Mouse (Mus musculus) intestine, postnatal 0 days (tissue): ENCODE results near the gene Slc5a11. TPM values are rescaled to one million over a fixed set of nuclear protein-coding genes. Genes with fewer than 3 reads are reported as not detected.
A peak's percentile ranks its signal among the peaks of the same experiment; 100 is the strongest.

Experiments
- ATAC-seq: fragments of 200-750 bp; cut with Nextera tagmentation; 2 replicates; pipeline ENCODE4 v1.8.0; 2017; ENCODE audit warnings: mild to moderate bottlenecking, moderate TSS enrichment, moderate library complexity
- H3K27ac ChIP-seq: fragments of 300-500 bp; sonication (generic); 2 replicates; pipeline ENCODE4 v1.5.1; 2014; ENCODE audit warnings: mild to moderate bottlenecking, low read depth, low read length, moderate library complexity
- H3K27me3 ChIP-seq: fragments of 300-500 bp; sonication (generic); replicated peaks from 2 replicates; pipeline ENCODE4 v1.6.1; 2014; ENCODE audit warnings: low read length, mixed read lengths; ENCODE audit not compliant: control insufficient read depth, insufficient read depth
- H3K36me3 ChIP-seq: fragments of 300-500 bp; sonication (generic); 2 replicates; pipeline ENCODE4 v1.6.1; 2014; ENCODE audit warnings: mild to moderate bottlenecking, moderate library complexity; ENCODE audit not compliant: control insufficient read depth, insufficient read depth
- H3K4me1 ChIP-seq: fragments of 300-500 bp; sonication (generic); replicated peaks from 2 replicates; pipeline ENCODE4 v1.6.1; 2014; ENCODE audit warnings: antibody characterized with exemption, low read length, mixed read lengths; ENCODE audit not compliant: control insufficient read depth, insufficient read depth
- H3K4me2 ChIP-seq: fragments of 300-500 bp; sonication (generic); replicated peaks from 2 replicates; pipeline ENCODE4 v1.6.1; 2014; ENCODE audit warnings: low read depth, mild to moderate bottlenecking, moderate library complexity
- H3K4me3 ChIP-seq: fragments of 300-500 bp; sonication (generic); 2 replicates; pipeline ENCODE4 v1.5.1; 2014; ENCODE audit warnings: low read depth, low read length
- H3K9ac ChIP-seq: fragments of 300-500 bp; sonication (generic); 2 replicates; pipeline ENCODE4 v1.6.1; 2014; ENCODE audit warnings: mild to moderate bottlenecking, low read depth, low read length
- H3K9me3 ChIP-seq: fragments of 300-500 bp; sonication (generic); 2 replicates; pipeline ENCODE4 v1.6.1; 2016; ENCODE audit warnings: mixed run types; ENCODE audit not compliant: control insufficient read depth
- CTCF ChIP-seq: sonication (generic); IDR thresholded peaks from 2 replicates; pipeline ENCODE4 v1.5.1; 2016; ENCODE audit warnings: low read depth, mild to moderate bottlenecking, control low read depth, antibody characterized with exemption, moderate library complexity
- WGBS: fragments of 180-500 bp; shearing (Covaris S2); extraction: QIAGEN DNeasy Blood & Tissue Kit; methylation state at CpG from one replicate; pipeline ENCODE4 v1.1.7; 2014; 5-methylcytosine and 5-hydroxymethylcytosine counted together
- polyA plus RNA-seq: library from polyadenylated mRNA; unstranded; fragments of >200 nt; fragmentation: Nextera tagmentation; extraction: Ambion mirVana; gene quantifications from 2 replicates; pipeline ENCODE4 v1.2.1, GENCODE M21; 2015

Gene Slc5a11
- polyA plus RNA-seq, 1 experiment from 2014 or later: 25.1 TPM

DNA sequence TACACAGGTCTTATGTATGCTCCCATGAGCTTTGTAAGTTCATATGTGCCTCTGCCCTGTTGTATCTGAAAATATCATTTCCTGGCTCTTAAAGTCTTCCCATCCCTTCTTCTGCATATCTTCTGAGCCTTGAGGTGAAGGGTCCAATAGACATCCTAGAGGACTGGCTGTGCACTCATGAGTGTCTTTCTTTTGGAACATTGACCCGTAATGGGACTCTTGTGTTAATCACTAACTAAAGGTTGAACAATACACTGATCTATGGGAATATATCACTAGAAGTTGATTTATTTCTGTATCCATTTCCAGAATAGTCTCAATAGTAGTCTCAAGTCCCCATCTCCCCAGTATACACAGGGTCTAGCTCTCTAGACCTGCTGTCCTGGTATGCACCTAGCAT, 29.7 kb upstream of the Slc5a11 start:
- Histone ChIP-seq H3K9ac (no peak overlapping the region), H3K4me2 (no peak overlapping the region), H3K4me1 (no peaks in the 10 kb centered on the region), H3K4me3 (no peak overlapping the region), H3K27me3 (no peaks in the 10 kb centered on the region), H3K9me3 (no peaks in the 10 kb centered on the region), H3K27ac (no peak overlapping the region), H3K36me3 (peaks cover 88% of the 10 kb centered on the region)
- TF ChIP-seq CTCF: no peak
- no peak for ATAC-seq
- WGBS: 56% methylated on average over 1 of the region's 1 CpGs

DNA sequence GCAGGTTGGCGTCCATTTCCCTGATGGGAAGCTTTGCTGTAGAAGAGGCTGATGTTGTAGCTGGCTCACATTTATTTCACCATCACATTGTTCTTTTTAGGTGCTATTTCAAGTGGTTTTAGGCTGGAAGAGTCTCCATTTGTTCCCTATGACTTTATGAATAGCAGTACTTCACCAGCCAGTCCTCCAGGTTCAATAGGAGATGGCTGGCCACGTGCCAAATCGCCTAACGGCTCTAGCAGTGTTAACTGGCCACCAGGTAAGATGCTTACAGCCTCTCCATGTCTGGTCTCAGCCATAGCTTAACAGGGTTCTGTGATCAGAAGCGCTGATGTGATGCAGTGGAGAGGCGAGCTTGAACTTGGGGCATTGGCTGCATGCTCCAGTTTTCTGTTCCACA, 28.1 kb upstream of the Slc5a11 start:
- no peak overlapping the region for H3K4me2 ChIP-seq
- no peak overlapping the region for H3K4me3 ChIP-seq
- 83% methylated on average over 6 of the region's 6 CpGs for WGBS
- no peaks in the 10 kb centered on the region for H3K9me3 ChIP-seq
- no peak for TF ChIP-seq CTCF
- H3K27ac ChIP-seq: no peak overlapping the region
- no peak for ATAC-seq
- no peak overlapping the region for H3K9ac ChIP-seq
- H3K27me3 ChIP-seq: no peaks in the 10 kb centered on the region
- H3K36me3 ChIP-seq: peaks cover 88% of the 10 kb centered on the region
- no peaks in the 10 kb centered on the region for H3K4me1 ChIP-seq

DNA sequence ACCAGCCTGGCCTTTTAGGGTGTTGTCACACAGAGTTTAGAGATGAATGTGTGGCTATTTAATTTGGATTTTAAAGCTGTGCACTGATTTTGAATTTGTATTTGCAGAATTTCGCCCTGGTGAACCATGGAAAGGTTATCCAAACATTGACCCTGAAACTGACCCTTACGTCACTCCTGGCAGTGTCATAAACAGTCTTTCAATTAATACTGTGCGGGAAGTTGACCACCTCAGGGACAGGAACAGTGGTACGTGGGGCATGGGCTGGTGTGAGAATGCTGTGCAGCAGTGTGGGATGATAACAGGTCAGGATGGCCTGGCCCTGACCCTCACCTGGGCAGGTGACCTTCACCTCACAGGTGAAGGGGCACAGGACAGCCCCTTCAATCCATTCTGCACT, 27.3 kb upstream of the Slc5a11 start:
- Histone ChIP-seq H3K4me3 (no peak overlapping the region), H3K27me3 (no peaks in the 10 kb centered on the region), H3K4me1 (no peaks in the 10 kb centered on the region), H3K27ac (peak overlapping the region; percentile 15; the same call in 1 of the 2 replicates), H3K36me3 (peaks cover 88% of the 10 kb centered on the region), H3K9me3 (no peaks in the 10 kb centered on the region), H3K9ac (no peak overlapping the region), H3K4me2 (no peak overlapping the region)
- ATAC-seq: no peak; the same call in 1 of the 2 replicates
- WGBS: 56% methylated on average over 4 of the region's 4 CpGs
- no peak for TF ChIP-seq CTCF

GRCm38 (mm10) chr7:123188462-123188861, 26.1 kb upstream of the Slc5a11 start:
- TF ChIP-seq CTCF: no peak
- H3K27ac ChIP-seq: no peak overlapping the region
- peaks cover 91% of the 10 kb centered on the region for H3K36me3 ChIP-seq
- H3K9ac ChIP-seq: no peak overlapping the region
- no peaks in the 10 kb centered on the region for H3K9me3 ChIP-seq
- no peak for ATAC-seq
- no peak overlapping the region for H3K4me3 ChIP-seq
- H3K4me1 ChIP-seq: no peaks in the 10 kb centered on the region
- no peaks in the 10 kb centered on the region for H3K27me3 ChIP-seq
- 93% methylated on average over 3 of the region's 3 CpGs for WGBS
- H3K4me2 ChIP-seq: no peak overlapping the region

DNA sequence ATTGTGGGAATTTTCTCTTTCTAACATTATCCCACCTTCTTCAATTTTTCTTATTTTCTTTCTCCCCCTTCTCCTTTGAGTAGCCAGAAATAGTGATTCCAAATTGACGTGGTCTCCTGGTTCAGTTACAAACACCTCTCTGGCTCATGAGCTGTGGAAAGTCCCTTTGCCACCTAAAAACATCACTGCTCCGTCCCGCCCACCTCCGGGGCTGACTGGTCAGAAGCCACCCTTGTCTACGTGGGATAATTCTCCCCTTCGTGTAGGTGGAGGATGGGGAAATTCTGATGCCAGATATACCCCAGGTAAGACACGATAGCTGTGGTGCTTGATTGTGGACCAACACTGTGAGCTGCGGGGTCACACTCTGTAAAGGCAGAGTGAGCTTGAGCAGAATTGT, 24.8 kb upstream of the Slc5a11 start:
- Histone ChIP-seq H3K4me3 (no peak overlapping the region), H3K9ac (no peak overlapping the region), H3K4me2 (no peak overlapping the region), H3K27me3 (no peaks in the 10 kb centered on the region), H3K9me3 (no peaks in the 10 kb centered on the region), H3K4me1 (no peaks in the 10 kb centered on the region), H3K36me3 (peaks cover 81% of the 10 kb centered on the region), H3K27ac (no peak overlapping the region)
- no peak for ATAC-seq
- no peak for TF ChIP-seq CTCF
- WGBS: 96% methylated on average over 8 of the region's 8 CpGs

GRCm38 (mm10) chr7:123191731-123192130, 22.8 kb upstream of the Slc5a11 start:
- Histone ChIP-seq H3K36me3 (peaks cover 75% of the 10 kb centered on the region), H3K4me3 (no peak overlapping the region)
- ATAC-seq: no peak

GRCm38 (mm10) chr7:123193201-123193600, 21.4 kb upstream of the Slc5a11 start:
- Histone ChIP-seq H3K36me3 (peaks cover 64% of the 10 kb centered on the region), H3K9me3 (no peaks in the 10 kb centered on the region), H3K27me3 (no peaks in the 10 kb centered on the region), H3K4me1 (no peaks in the 10 kb centered on the region), H3K4me2 (no peak overlapping the region), H3K27ac (no peak overlapping the region; the same call in 1 of the 2 replicates), H3K9ac (no peak overlapping the region), H3K4me3 (no peak overlapping the region)
- no peak for TF ChIP-seq CTCF
- ATAC-seq: no peak
- WGBS: 86% methylated on average over 12 of the region's 12 CpGs

More at GRCm38 (mm10) chr7:123191731-123192130, 22.8 kb upstream of the Slc5a11 start:
- H3K27me3 ChIP-seq: no peaks in the 10 kb centered on the region
- no peaks in the 10 kb centered on the region for H3K4me1 ChIP-seq
- WGBS: 77% methylated on average over 5 of the region's 5 CpGs
- TF ChIP-seq CTCF: no peak
- no peaks in the 10 kb centered on the region for H3K9me3 ChIP-seq
- no peak overlapping the region for H3K9ac ChIP-seq
- H3K27ac ChIP-seq: no peak overlapping the region
- no peak overlapping the region for H3K4me2 ChIP-seq
